Comparison of ENCODE assay signal across 10 mouse cellular contexts in the genomic region with DNA sequence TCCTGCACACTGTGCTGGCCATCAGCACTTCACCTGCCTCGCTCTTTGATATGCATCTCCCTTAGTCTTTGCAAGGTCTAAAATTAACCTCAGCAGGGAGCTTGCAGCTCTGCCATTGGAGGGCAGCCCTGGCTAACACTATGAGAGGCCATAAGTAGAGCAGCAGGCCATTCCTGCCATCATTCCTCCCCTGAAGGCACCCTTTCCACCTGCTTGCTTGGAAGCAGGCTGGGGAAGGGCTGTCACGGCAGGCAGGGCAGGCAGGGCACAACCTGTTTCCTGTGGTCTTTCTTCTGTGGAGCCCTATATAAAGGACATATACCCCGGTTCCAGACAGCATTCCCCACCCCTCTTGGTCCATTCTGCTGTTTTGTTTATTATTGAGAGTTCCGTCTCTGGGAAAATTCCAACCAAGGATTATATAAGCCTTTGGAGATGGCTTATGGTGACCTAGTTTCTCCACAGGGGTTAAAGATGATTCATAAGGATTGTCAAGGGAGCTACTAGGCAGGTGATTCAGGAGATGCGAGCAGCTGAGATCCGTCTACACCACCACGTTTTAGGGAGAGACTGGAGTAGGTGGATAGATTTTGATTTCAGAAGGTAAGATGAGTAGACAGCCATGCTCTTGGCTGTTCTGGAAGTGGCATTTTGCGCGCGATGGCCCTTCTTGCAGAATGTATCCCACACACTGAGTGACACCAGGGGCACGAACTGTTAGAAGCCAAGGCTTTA.
DNase-seq lines count a peak whose midpoint lies in the region; TF ChIP-seq lines count a peak whose summit lies in the region.
"Had no signal": no experiment of that assay in that cellular context is flagged by ENCODE, and none has a peak within 500 bp of the region (broad histone marks: within the 10 kb centered on the region; RNA-seq: fewer than 3 reads in every experiment).

No protein-coding gene starts in this region.

- peak; percentile 38 to 52 for DNase-seq in lung, adult 18-20 months
- no peak for DNase-seq in lung, postnatal 25 days (ENCODE audit: low spot score)
- peak; percentile 82 for DNase-seq in gastrocnemius, adult 2 months
- peak; percentile 54 for DNase-seq in kidney, adult 11 months
- DNase-seq in retina, embryonic 14.5 days (ENCODE audit: low spot score) = peak; percentile 53
- no peak for DNase-seq in layer of hippocampus, postnatal 36 days
- DNase-seq in thymus, postnatal 14 days = no peak
- no peak for DNase-seq in ovary, postnatal 10 days (ENCODE audit: low spot score)

- peak; percentile 55 for TF ChIP-seq CTCF in gastrocnemius, adult 2 months (IDR thresholded peaks at IDR 0.05)

- H3K27ac ChIP-seq in gastrocnemius, adult 2 months = peak overlapping the region; percentile 97
- H3K27ac ChIP-seq: macrophage had no signal

- H3K4me3 ChIP-seq in gastrocnemius, adult 2 months = peak overlapping the region; percentile 38
- H3K4me3 ChIP-seq: embryonic facial prominence, embryonic 15.5 days had no signal

- intact Hi-C loops in gastrocnemius, adult 2 months (cut with DNase I) = loop anchor here (2.0 to 10.0 kb wide), 5 partner anchors 92 to 619 kb away; a partner anchor contains a TSS

Comparison
In these comparisons a context has a peak if more than half of its experiments do, and no peak if none do; other contexts are left out.
1. DNase-seq: peak in lung, adult 18-20 months (2 of 2), gastrocnemius, adult 2 months (single experiment), kidney, adult 11 months (single experiment) and retina, embryonic 14.5 days (single experiment); none in lung, postnatal 25 days (single experiment), layer of hippocampus, postnatal 36 days (0 of 2), thymus, postnatal 14 days (single experiment) and ovary, postnatal 10 days (single experiment).